Mouse (Mus musculus) brain, adult 2 months (tissue): Measurements from ENCODE around the gene Dgkq.

Experiments
- DNase-seq: peaks from one replicate; pipeline ENCODE4 v3.0.0; 2011; ENCODE audit warnings: low read depth, low spot score

The Dgkq gene

GRCm38 (mm10) chr5:108689091-108689490, 19.6 kb upstream of the Dgkq start:
- peak; percentile 61 for DNase-seq

- peak; percentile 41 for DNase-seq
Observed at GRCm38 (mm10) chr5:108680871-108681270, 11.4 kb upstream of the Dgkq start.

GRCm38 (mm10) chr5:108679909-108680308, 10.4 kb upstream of the Dgkq start:
- DNase-seq: no peak

GRCm38 (mm10) chr5:108678296-108678854, 8.9 kb upstream of the Dgkq start:
- DNase-seq: peak; percentile 58

GRCm38 (mm10) chr5:108677605-108678295, 8.3 kb upstream of the Dgkq start:
- peak; percentile 95 for DNase-seq

- peak; percentile 66 for DNase-seq
Observed at GRCm38 (mm10) chr5:108676772-108677498, 7.5 kb upstream of the Dgkq start.

- DNase-seq: no peak
Observed at GRCm38 (mm10) chr5:108675251-108675816, 5.9 kb upstream of the Dgkq start, which contains the start of gene Slc26a1. Gene Slc26a1 (minus strand): TSS chr5:108675569.

- no peak for DNase-seq
Observed at GRCm38 (mm10) chr5:108674624-108675023, 5.2 kb upstream of the Dgkq start.

GRCm38 (mm10) chr5:108671757-108672156, 2.3 kb upstream of the Dgkq start:
- DNase-seq: no peak

GRCm38 (mm10) chr5:108670785-108671184, 1.3 kb upstream of the Dgkq start:
- DNase-seq: peak; percentile 69

- DNase-seq: no peak
Observed at GRCm38 (mm10) chr5:108669986-108670385, 514 bp upstream of the Dgkq start.

- DNase-seq: no peak
Observed at GRCm38 (mm10) chr5:108668387-108668932, 1.0 kb downstream of the Dgkq start.

- no peak for DNase-seq
Observed at GRCm38 (mm10) chr5:108667370-108667769, 2.1 kb downstream of the Dgkq start.

GRCm38 (mm10) chr5:108665066-108665465, 4.4 kb downstream of the Dgkq start:
- no peak for DNase-seq

GRCm38 (mm10) chr5:108662772-108663171, 6.7 kb downstream of the Dgkq start:
- no peak for DNase-seq

GRCm38 (mm10) chr5:108660632-108661268, 8.7 kb downstream of the Dgkq start:
- DNase-seq: peak; percentile 95

GRCm38 (mm10) chr5:108659698-108660631, 9.5 kb downstream of the Dgkq start, which contains the start of gene Idua:
Gene Idua (plus strand): TSS chr5:108660331.
- peak; percentile 24 for DNase-seq

- DNase-seq: no peak
Observed at GRCm38 (mm10) chr5:108658611-108659010, 10.9 kb downstream of the Dgkq start.

GRCm38 (mm10) chr5:108657406-108657805, 12.1 kb downstream of the Dgkq start:
- no peak for DNase-seq

- DNase-seq: no peak
Observed at GRCm38 (mm10) chr5:108655891-108656650, 13.4 kb downstream of the Dgkq start.
